Mouse (Mus musculus) lung, postnatal 0 days (tissue): ENCODE results near the gene Ubr1.

Experiments used
- CTCF ChIP-seq: IDR thresholded peaks from 2 replicates; pipeline ENCODE4 v1.5.1; 2016; ENCODE audit warnings: antibody characterized with exemption, mild to moderate bottlenecking
- EP300 ChIP-seq: IDR thresholded peaks from 2 replicates; pipeline ENCODE4 v1.6.1; 2016; ENCODE audit warnings: antibody characterized with exemption, mild to moderate bottlenecking, control low read depth

DNA sequence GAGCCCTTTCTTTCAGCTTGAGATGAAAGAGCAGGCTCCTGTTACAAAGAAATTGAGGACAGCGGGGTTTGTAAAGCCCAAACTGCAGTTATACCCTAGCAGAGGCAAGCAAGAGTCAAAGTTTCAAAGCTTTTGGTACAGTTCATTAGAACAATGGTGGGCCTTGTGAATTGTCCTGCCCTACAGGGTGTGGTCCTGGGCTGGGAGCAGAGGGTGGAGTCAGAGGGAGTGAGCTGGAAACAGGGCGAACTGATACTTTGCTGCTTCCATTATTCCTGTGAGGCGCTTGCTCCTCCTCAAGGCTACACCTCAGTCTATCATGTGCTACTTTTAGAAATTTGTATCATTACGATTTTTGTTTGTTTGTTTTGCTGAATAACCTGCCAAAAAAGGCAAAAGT is 20.7 kb upstream of the Ubr1 start:
- no peak for TF ChIP-seq CTCF
- no peak for TF ChIP-seq EP300
